Mouse (Mus musculus) lung, postnatal 0 days (tissue): ENCODE measurements at regions not wholly inside any gene's neighbourhood (a gene's known extent, or its start where the extent isn't known, plus 50 kb on each side); places are given as distances from the start of the nearest gene placed in this dataset.

ENCODE experiments used
- ATAC-seq: fragments of 200-750 bp; cut with Nextera tagmentation; 2 replicates; pipeline ENCODE4 v1.8.0; 2017; ENCODE audit warnings: moderate library complexity
- DNase-seq: peaks from one replicate; pipeline ENCODE4 v3.0.0-alpha.2; 2016; ENCODE audit warnings: low spot score
- H3K27ac ChIP-seq: fragments of 300-500 bp; sonication (generic); 2 replicates; pipeline ENCODE4 v1.5.1; 2014; ENCODE audit warnings: antibody characterized with exemption, mild to moderate bottlenecking, low read length, mixed read lengths
- H3K27me3 ChIP-seq: fragments of 300-500 bp; sonication (generic); replicated peaks from 2 replicates; pipeline ENCODE4 v1.6.1; 2014; ENCODE audit warnings: low read length, mixed read lengths; ENCODE audit not compliant: insufficient read depth
- H3K36me3 ChIP-seq: fragments of 300-500 bp; sonication (generic); 2 replicates; pipeline ENCODE4 v1.6.1; 2014; ENCODE audit warnings: low read length, mixed read lengths; ENCODE audit not compliant: insufficient read depth
- H3K4me1 ChIP-seq: fragments of 300-500 bp; sonication (generic); 2 replicates; pipeline ENCODE4 v1.6.1; 2014; ENCODE audit warnings: antibody characterized with exemption, low read depth, low read length, mixed read lengths; ENCODE audit not compliant: insufficient read depth
- H3K4me2 ChIP-seq: fragments of 300-500 bp; sonication (generic); replicated peaks from 2 replicates; pipeline ENCODE4 v1.6.1; 2014; ENCODE audit warnings: low read depth, mild to moderate bottlenecking, low read length, moderate library complexity, mixed read lengths
- H3K4me3 ChIP-seq: fragments of 300-500 bp; sonication (generic); 2 replicates; pipeline ENCODE4 v1.5.1; 2014; ENCODE audit warnings: low read depth, low read length
- H3K9ac ChIP-seq: fragments of 300-500 bp; sonication (generic); replicated peaks from 2 replicates; pipeline ENCODE4 v1.6.1; 2014; ENCODE audit warnings: low read depth, mild to moderate bottlenecking
- H3K9me3 ChIP-seq: fragments of 300-500 bp; sonication (generic); 2 replicates; pipeline ENCODE4 v1.6.1; 2016; ENCODE audit warnings: low read length, mixed read lengths
- CTCF ChIP-seq: IDR thresholded peaks from 2 replicates; pipeline ENCODE4 v1.5.1; 2016; ENCODE audit warnings: antibody characterized with exemption, mild to moderate bottlenecking
- EP300 ChIP-seq: IDR thresholded peaks from 2 replicates; pipeline ENCODE4 v1.6.1; 2016; ENCODE audit warnings: antibody characterized with exemption, mild to moderate bottlenecking, control low read depth
- WGBS: fragments of 180-500 bp; shearing (Covaris S2); extraction: QIAGEN DNeasy Blood & Tissue Kit; methylation state at CpG from one replicate; pipeline ENCODE4 v1.1.7; 2014; 5-methylcytosine and 5-hydroxymethylcytosine counted together

DNA sequence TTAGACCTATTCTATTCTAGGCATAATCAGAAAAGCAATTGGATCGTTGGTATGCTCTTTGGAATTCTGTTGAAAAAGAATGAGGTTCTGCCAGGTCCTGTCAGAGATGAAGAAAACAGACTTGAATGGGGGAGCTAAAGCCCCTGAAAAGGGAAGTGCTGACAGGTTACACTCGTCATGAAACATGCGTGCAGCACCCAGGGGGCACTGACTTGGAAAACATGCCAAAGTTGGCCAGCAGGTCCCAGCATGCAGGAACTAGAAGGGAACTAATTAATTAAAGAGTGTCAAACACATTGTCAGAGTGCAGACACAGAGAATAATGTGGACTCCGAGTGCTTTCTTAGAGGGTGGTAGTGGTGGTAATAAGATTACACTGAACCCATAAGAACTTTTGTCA lies 346.2 kb upstream of the Smarca2 start:
- Histone ChIP-seq H3K4me3 (no peak overlapping the region), H3K9me3 (no peaks in the 10 kb centered on the region), H3K9ac (no peak overlapping the region), H3K36me3 (no peaks in the 10 kb centered on the region), H3K4me1 (no peaks in the 10 kb centered on the region), H3K4me2 (no peak overlapping the region), H3K27me3 (no peaks in the 10 kb centered on the region), H3K27ac (no peak overlapping the region)
- TF ChIP-seq CTCF: no peak
- TF ChIP-seq EP300: no peak
- DNase-seq (no peak), ATAC-seq (no peak)
- 48% methylated on average over 4 of the region's 4 CpGs for WGBS

DNA sequence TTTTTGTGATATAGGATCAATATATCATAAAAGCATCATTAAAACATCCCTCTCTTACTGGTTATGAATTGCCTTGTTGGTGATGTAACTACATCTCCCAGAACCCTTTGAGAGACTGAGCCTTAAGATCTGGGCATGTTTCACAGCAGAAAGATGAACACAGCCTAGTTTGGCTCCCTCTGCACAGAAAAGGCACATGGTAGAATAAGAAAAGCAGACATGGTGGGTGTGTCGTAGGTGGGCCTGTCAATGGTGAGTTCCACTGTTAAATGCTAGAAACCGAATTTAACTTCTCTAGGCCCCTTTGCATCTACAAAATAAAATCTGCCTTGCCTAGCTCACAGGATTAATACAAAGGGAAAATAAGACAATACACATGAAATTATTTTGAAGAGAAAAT lies 343.3 kb upstream of the Smarca2 start:
- Histone ChIP-seq H3K4me2 (no peak overlapping the region), H3K4me1 (no peaks in the 10 kb centered on the region), H3K36me3 (no peaks in the 10 kb centered on the region), H3K27me3 (no peaks in the 10 kb centered on the region), H3K9ac (no peak overlapping the region), H3K9me3 (no peaks in the 10 kb centered on the region), H3K27ac (no peak overlapping the region), H3K4me3 (no peak overlapping the region)
- no peak for DNase-seq
- TF ChIP-seq CTCF: no peak
- no peak for TF ChIP-seq EP300
- 88% methylated on average over 2 of the region's 2 CpGs for WGBS
- no peak for ATAC-seq

DNA sequence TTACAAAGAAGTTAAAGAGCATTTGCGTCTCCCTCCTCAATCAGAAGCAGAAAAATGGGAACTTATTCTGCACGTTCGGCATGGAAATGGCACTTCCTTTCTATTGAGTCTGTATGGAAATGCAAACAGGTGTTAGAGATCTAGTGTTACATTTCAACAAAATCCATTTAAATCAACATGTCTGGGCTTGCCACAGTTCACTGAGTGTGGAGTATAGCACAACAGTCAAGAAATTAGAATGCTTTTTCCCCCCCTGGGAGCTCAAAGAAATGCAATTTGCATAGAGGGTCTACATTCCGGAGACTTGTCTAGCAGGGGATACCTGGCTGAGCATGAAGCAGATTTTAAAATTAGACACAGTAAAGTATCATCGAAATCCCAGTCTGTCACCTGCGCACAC lies 308.5 kb upstream of the Smarca2 start:
- H3K36me3 ChIP-seq: no peaks in the 10 kb centered on the region
- H3K9me3 ChIP-seq: no peaks in the 10 kb centered on the region
- H3K4me2 ChIP-seq: no peak overlapping the region
- H3K4me3 ChIP-seq: no peak overlapping the region
- no peak for DNase-seq
- 80% methylated on average over 6 of the region's 6 CpGs for WGBS
- H3K4me1 ChIP-seq: no peaks in the 10 kb centered on the region
- no peak overlapping the region for H3K27ac ChIP-seq
- H3K9ac ChIP-seq: no peak overlapping the region
- ATAC-seq: no peak
- no peaks in the 10 kb centered on the region for H3K27me3 ChIP-seq
- TF ChIP-seq EP300 (no peak), CTCF (no peak)

DNA sequence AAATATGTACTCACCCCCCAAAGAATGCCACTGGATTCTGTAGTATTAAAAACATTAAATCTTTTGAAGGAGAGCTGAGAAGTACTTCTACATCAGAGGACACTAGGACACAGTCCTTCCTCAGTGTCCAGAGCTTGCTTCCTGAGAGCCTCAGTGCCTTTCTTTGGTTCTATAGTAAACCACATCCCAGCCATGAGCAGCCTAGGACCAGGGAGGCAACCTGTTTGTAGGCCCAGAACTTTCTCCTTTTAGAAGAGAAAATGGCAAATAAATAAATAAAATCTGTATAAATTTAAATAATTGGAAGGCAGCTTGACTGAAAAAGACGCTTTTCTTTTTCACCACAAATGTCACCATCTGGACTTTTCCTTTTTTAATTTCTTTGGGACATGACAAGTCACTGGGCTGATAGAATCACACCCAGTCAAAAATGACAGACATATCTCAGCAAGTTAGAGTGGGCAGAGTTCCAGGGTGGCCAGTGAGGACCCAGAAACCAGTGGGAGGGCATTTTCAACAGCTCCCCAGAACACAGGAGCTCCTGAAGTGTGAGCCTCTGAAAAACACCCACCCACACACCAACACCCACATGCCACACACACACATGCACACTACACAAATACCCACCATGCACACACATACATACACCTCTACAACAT lies 296.2 kb upstream of the Smarca2 start:
- H3K9ac ChIP-seq: no peak overlapping the region
- no peaks in the 10 kb centered on the region for H3K9me3 ChIP-seq
- no peak overlapping the region for H3K27ac ChIP-seq
- WGBS: 85% methylated on average over 1 of the region's 1 CpGs
- no peaks in the 10 kb centered on the region for H3K36me3 ChIP-seq
- ATAC-seq (no peak), DNase-seq (no peak)
- H3K4me2 ChIP-seq: no peak overlapping the region
- no peaks in the 10 kb centered on the region for H3K27me3 ChIP-seq
- H3K4me3 ChIP-seq: no peak overlapping the region
- no peaks in the 10 kb centered on the region for H3K4me1 ChIP-seq
- TF ChIP-seq CTCF: no peak
- TF ChIP-seq EP300: no peak

GRCm38 (mm10) chr19:26318977-26319376 lies 285.9 kb upstream of the Smarca2 start:
- WGBS: 80% methylated on average over 2 of the region's 2 CpGs
- no peaks in the 10 kb centered on the region for H3K9me3 ChIP-seq
- H3K36me3 ChIP-seq: no peaks in the 10 kb centered on the region
- no peak for TF ChIP-seq EP300
- no peak for TF ChIP-seq CTCF
- H3K4me1 ChIP-seq: no peaks in the 10 kb centered on the region
- ATAC-seq (no peak), DNase-seq (no peak)
- H3K27ac ChIP-seq: no peak overlapping the region
- no peak overlapping the region for H3K4me3 ChIP-seq
- H3K4me2 ChIP-seq: no peak overlapping the region
- no peaks in the 10 kb centered on the region for H3K27me3 ChIP-seq
- no peak overlapping the region for H3K9ac ChIP-seq

DNA sequence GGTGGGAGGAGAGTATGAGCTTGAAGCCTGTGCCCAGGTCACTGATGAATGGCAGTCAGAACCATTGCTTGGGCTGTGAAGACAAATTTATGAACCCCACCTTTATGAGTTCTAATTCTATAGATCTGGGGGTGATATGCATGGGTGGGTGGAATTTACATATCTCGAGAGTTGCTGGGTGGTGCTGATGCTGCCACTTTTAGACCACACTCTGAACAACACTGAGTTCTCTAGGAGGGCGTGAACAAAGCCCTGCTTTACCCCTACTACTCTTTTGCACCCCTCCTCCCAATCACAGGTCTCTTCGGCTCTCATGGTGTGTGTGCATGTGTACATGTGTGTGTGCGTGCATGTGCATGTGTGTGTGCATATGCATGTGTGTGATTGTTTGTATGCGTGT lies 281.2 kb upstream of the Smarca2 start:
- Histone ChIP-seq H3K4me3 (no peak overlapping the region), H3K27me3 (no peaks in the 10 kb centered on the region), H3K36me3 (no peaks in the 10 kb centered on the region), H3K9me3 (no peaks in the 10 kb centered on the region), H3K9ac (no peak overlapping the region), H3K4me1 (no peaks in the 10 kb centered on the region), H3K4me2 (no peak overlapping the region), H3K27ac (no peak overlapping the region)
- DNase-seq: no peak
- WGBS: 78% methylated on average over 5 of the region's 5 CpGs
- ATAC-seq: no peak
- TF ChIP-seq CTCF: no peak
- TF ChIP-seq EP300: no peak

- ATAC-seq: no peak
- H3K4me1 ChIP-seq: no peaks in the 10 kb centered on the region
- no peak overlapping the region for H3K4me3 ChIP-seq
- TF ChIP-seq EP300 (no peak), CTCF (no peak)
- WGBS: 85% methylated on average over 4 of the region's 4 CpGs
- no peak for DNase-seq
- no peak overlapping the region for H3K9ac ChIP-seq
- no peaks in the 10 kb centered on the region for H3K27me3 ChIP-seq
- H3K4me2 ChIP-seq: no peak overlapping the region
- no peaks in the 10 kb centered on the region for H3K36me3 ChIP-seq
- H3K27ac ChIP-seq: no peak overlapping the region
- H3K9me3 ChIP-seq: no peaks in the 10 kb centered on the region
Measured at GRCm38 (mm10) chr19:26339120-26339519, 265.7 kb upstream of the Smarca2 start.
